Mouse (Mus musculus): ENCODE data around the gene Rad9a. TPM values are rescaled to one million over a fixed set of nuclear protein-coding genes. Genes with fewer than 3 reads are reported as not detected.
A peak's percentile ranks its signal among the peaks of the same experiment; 100 is the strongest.

The Rad9a gene
- polyA plus RNA-seq, 1 experiment, result 16.7 TPM

DNA sequence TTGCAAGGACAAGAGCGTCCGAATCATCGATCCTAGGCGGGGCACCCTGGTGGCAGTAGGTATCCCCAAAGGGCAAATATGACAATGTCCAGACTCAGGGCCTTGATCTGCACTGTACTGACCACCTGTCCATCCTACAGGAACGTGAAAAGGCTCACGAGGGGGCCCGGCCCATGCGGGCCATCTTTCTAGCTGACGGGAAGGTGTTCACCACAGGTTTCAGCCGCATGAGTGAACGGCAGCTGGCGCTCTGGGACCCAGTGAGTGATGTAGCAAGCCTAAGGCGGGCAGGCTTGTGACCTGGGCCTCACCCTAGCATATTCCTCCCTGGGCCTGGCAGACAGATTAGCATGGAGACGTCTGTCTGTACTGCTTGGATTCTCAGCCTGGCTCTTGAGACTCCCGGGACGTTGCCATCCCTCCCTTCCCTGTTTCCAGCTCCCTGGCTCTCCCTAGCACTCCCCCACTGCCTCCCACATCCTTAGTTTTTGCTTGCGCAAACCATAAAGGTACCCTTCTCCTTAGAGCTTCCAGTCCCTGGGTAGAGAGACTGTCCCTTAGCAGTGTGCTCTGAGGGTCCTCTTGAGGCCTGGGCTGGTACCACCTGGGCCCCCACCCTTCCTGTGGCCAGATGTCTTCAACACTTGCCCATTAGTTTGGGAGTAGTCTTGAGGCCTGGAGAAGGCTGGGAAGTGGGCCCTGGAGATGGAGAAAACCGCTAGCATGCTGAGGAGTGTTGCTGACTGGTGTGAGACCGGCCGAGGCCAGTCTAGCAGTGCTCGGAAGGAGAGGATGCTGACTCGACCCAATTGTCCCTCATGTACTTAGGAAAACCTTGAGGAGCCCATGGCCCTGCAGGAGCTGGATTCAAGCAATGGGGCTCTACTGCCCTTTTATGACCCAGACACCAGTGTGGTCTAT is 50.6 kb downstream of the Rad9a start:
- Histone ChIP-seq H3K27me3 (ENCODE audit: control insufficient read depth, insufficient read depth, insufficient read length) (no peaks in the 10 kb centered on the region), H3K4me2 (ENCODE audit: low read depth) (no peak overlapping the region), H3K36me3 (ENCODE audit: control insufficient read depth, insufficient read depth) (peaks cover 11% of the 10 kb centered on the region), H3K79me2 (ENCODE audit: control insufficient read depth, insufficient read depth) (peaks cover 15% of the 10 kb centered on the region), H3K4me3 (no peak overlapping the region), H3ac (ENCODE audit: control insufficient read depth, insufficient read length) (no peak overlapping the region)
- TF ChIP-seq SRF (IDR thresholded peaks at IDR 0.05; ENCODE audit: control insufficient read depth, insufficient read length, low read depth), result no peak
- TF ChIP-seq TCF12 (IDR thresholded peaks at IDR 0.05; ENCODE audit: insufficient read depth, poor library complexity, severe bottlenecking), result no peak
- TF ChIP-seq POLR2AphosphoS2 (IDR thresholded peaks at IDR 0.05; ENCODE audit: insufficient read length, low read depth), result no peak
- TF ChIP-seq MYOG (IDR thresholded peaks at IDR 0.05; ENCODE audit: control insufficient read depth in 1 of 3, insufficient read depth in 1 of 3, insufficient read length in 2 of 3, low read depth in 2 of 3), result no peak
- no peak for TF ChIP-seq POLR2A (IDR thresholded peaks at IDR 0.05; ENCODE audit: insufficient read length, low read depth)
- no peak for TF ChIP-seq MAX (IDR thresholded peaks at IDR 0.05; ENCODE audit: low read depth)
- TF ChIP-seq E2F4 (IDR thresholded peaks at IDR 0.05; ENCODE audit: insufficient read depth), result no peak
- no peak for TF ChIP-seq MYOD1 (IDR thresholded peaks at IDR 0.05; ENCODE audit: control insufficient read depth in 1 of 3, insufficient read length in 2 of 3, low read depth in 2 of 3)
- TF ChIP-seq USF1 (IDR thresholded peaks at IDR 0.05; ENCODE audit: low read depth), result no peak
- TF ChIP-seq CEBPB (IDR thresholded peaks at IDR 0.05; ENCODE audit: insufficient read depth, poor library complexity, severe bottlenecking), result no peak
- TF ChIP-seq REST (IDR thresholded peaks at IDR 0.05; ENCODE audit: insufficient read depth, insufficient read length), result no peak
- TF ChIP-seq TCF3 (IDR thresholded peaks at IDR 0.05; ENCODE audit: insufficient read length, low read depth), result no peak

DNA sequence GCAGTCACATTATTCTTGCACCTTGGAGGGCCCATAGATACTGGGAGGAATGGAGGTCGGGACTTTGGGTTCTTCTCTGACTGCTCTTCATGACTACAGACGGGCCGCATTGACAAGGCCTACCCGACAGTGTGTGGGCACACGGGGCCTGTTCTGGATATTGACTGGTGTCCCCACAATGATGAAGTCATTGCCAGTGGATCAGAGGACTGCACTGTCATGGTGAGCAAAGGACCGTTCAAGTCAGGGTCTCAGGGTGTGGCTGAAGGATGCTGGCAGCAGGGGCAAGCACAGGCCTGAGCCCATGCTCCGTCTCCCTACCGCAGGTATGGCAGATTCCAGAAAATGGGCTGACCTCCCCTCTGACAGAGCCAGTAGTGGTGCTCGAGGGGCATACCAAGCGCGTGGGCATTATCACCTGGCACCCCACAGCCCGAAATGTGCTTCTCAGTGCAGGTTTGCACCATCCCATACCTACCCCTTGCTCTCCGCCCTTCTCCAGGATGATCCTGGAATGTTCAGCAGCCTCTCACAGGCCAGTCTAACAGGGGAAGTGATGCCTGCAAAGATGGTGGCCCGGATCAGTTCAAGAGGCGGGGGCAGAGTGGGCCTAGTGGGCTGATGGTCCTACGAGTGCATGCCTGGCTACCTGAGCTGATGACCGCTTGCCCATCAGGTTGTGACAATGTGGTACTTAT is 51.5 kb downstream of the Rad9a start:
- Histone ChIP-seq H3K27me3 (ENCODE audit: control insufficient read depth, insufficient read depth, insufficient read length) (no peaks in the 10 kb centered on the region), H3K36me3 (ENCODE audit: control insufficient read depth, insufficient read depth) (peaks cover 11% of the 10 kb centered on the region), H3K79me2 (ENCODE audit: control insufficient read depth, insufficient read depth) (peaks cover 15% of the 10 kb centered on the region), H3ac (ENCODE audit: control insufficient read depth, insufficient read length) (no peak overlapping the region), H3K4me3 (peak overlapping the region; percentile 57), H3K4me2 (ENCODE audit: low read depth) (peak overlapping the region; percentile 82)
- TF ChIP-seq TCF12 (IDR thresholded peaks at IDR 0.05; ENCODE audit: insufficient read depth, poor library complexity, severe bottlenecking) (no peak), SRF (IDR thresholded peaks at IDR 0.05; ENCODE audit: control insufficient read depth, insufficient read length, low read depth) (no peak), POLR2A (IDR thresholded peaks at IDR 0.05; ENCODE audit: insufficient read length, low read depth) (peak; percentile 11)

DNA sequence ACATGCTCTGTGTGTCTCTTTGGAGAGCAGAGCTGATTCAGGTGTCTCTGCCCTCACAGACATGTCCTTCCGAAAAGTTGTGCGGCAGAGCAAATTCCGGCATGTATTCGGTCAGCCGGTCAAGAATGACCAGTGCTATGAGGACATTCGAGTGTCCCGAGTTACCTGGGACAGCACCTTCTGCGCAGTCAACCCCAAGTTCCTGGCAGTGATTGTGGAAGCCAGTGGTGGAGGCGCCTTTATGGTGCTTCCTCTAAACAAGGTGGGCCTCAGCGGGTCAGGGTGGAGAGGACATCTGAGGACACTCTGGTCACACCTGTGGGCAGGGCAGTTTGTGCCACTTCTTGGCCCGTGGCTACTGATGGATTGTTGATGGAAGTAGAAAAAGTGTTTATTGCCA is 52.2 kb downstream of the Rad9a start:
- no peak overlapping the region for H3ac ChIP-seq (ENCODE audit: control insufficient read depth, insufficient read length)
- peak overlapping the region; percentile 57 for H3K4me3 ChIP-seq
- H3K79me2 ChIP-seq (ENCODE audit: control insufficient read depth, insufficient read depth), result peaks cover 15% of the 10 kb centered on the region
- H3K27me3 ChIP-seq (ENCODE audit: control insufficient read depth, insufficient read depth, insufficient read length), result no peaks in the 10 kb centered on the region
- H3K4me2 ChIP-seq (ENCODE audit: low read depth), result peak overlapping the region; percentile 82
- TF ChIP-seq MYOD1 (IDR thresholded peaks at IDR 0.05; ENCODE audit: control insufficient read depth in 1 of 3, insufficient read length in 2 of 3, low read depth in 2 of 3) (no peak), POLR2AphosphoS2 (IDR thresholded peaks at IDR 0.05; ENCODE audit: insufficient read length, low read depth) (no peak), USF1 (IDR thresholded peaks at IDR 0.05; ENCODE audit: low read depth) (no peak), E2F4 (IDR thresholded peaks at IDR 0.05; ENCODE audit: insufficient read depth) (no peak), TCF12 (IDR thresholded peaks at IDR 0.05; ENCODE audit: insufficient read depth, poor library complexity, severe bottlenecking) (no peak), SRF (IDR thresholded peaks at IDR 0.05; ENCODE audit: control insufficient read depth, insufficient read length, low read depth) (no peak), REST (IDR thresholded peaks at IDR 0.05; ENCODE audit: insufficient read depth, insufficient read length) (no peak), MAX (IDR thresholded peaks at IDR 0.05; ENCODE audit: low read depth) (no peak), MYOG (IDR thresholded peaks at IDR 0.05; ENCODE audit: control insufficient read depth in 1 of 3, insufficient read depth in 1 of 3, insufficient read length in 2 of 3, low read depth in 2 of 3) (no peak), CEBPB (IDR thresholded peaks at IDR 0.05; ENCODE audit: insufficient read depth, poor library complexity, severe bottlenecking) (no peak), TCF3 (IDR thresholded peaks at IDR 0.05; ENCODE audit: insufficient read length, low read depth) (no peak)
- H3K36me3 ChIP-seq (ENCODE audit: control insufficient read depth, insufficient read depth), result peaks cover 11% of the 10 kb centered on the region

DNA sequence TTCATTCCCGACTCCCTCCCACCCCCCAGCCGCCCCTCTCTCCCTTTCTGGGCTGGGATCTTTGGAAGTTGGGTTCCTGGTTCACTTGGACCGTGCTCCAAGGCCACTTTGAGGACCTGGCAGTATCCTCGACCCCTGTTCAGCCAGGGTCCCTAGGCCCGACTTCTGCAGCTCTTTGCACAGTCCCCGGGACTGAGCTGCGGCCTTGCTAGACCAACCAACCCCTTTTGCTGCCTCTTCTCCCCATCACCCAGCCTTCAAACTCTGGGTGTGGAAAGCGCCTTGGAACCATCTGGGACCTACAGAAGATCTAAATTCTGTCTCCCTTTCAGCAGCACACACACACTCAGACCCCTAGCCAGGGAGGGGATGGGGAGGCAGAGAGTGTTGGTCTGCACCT is 52.6 kb downstream of the Rad9a start:
- H3K79me2 ChIP-seq (ENCODE audit: control insufficient read depth, insufficient read depth), result peaks cover 15% of the 10 kb centered on the region

More for the DNA sequence above, 52.6 kb downstream of the Rad9a start:
- H3K27me3 ChIP-seq (ENCODE audit: control insufficient read depth, insufficient read depth, insufficient read length), result no peaks in the 10 kb centered on the region
- peaks cover 7% of the 10 kb centered on the region for H3K36me3 ChIP-seq (ENCODE audit: control insufficient read depth, insufficient read depth)
- H3K4me3 ChIP-seq, result peak overlapping the region; percentile 57
- TF ChIP-seq REST (IDR thresholded peaks at IDR 0.05; ENCODE audit: insufficient read depth, insufficient read length) (no peak), POLR2AphosphoS2 (IDR thresholded peaks at IDR 0.05; ENCODE audit: insufficient read length, low read depth) (no peak), MYOD1 (IDR thresholded peaks at IDR 0.05; ENCODE audit: control insufficient read depth in 1 of 3, insufficient read length in 2 of 3, low read depth in 2 of 3) (no peak), TCF3 (IDR thresholded peaks at IDR 0.05; ENCODE audit: insufficient read length, low read depth) (no peak), USF1 (IDR thresholded peaks at IDR 0.05; ENCODE audit: low read depth) (no peak), MYOG (IDR thresholded peaks at IDR 0.05; ENCODE audit: control insufficient read depth in 1 of 3, insufficient read depth in 1 of 3, insufficient read length in 2 of 3, low read depth in 2 of 3) (no peak), E2F4 (IDR thresholded peaks at IDR 0.05; ENCODE audit: insufficient read depth) (no peak), POLR2A (IDR thresholded peaks at IDR 0.05; ENCODE audit: insufficient read length, low read depth) (no peak), SRF (IDR thresholded peaks at IDR 0.05; ENCODE audit: control insufficient read depth, insufficient read length, low read depth) (no peak), TCF12 (IDR thresholded peaks at IDR 0.05; ENCODE audit: insufficient read depth, poor library complexity, severe bottlenecking) (no peak), MAX (IDR thresholded peaks at IDR 0.05; ENCODE audit: low read depth) (no peak), CEBPB (IDR thresholded peaks at IDR 0.05; ENCODE audit: insufficient read depth, poor library complexity, severe bottlenecking) (no peak)
- H3K4me2 ChIP-seq (ENCODE audit: low read depth), result peak overlapping the region; percentile 82
- peak overlapping the region; percentile 23 for H3ac ChIP-seq (ENCODE audit: control insufficient read depth, insufficient read length)
